Mouse (Mus musculus): ENCODE data around the gene Rmdn3. TPM values are rescaled to one million over a fixed set of nuclear protein-coding genes. Genes with fewer than 3 reads are reported as not detected.
A peak's percentile ranks its signal among the peaks of the same experiment; 100 is the strongest.

The Rmdn3 gene
- total and polyA plus RNA-seq, 3 experiments: 52.5 to 57.4 TPM; not detected in 1

GRCm38 (mm10) chr2:119165401-119165800 is 8.6 kb upstream of the Rmdn3 start:
- Histone ChIP-seq H3K36me3 (ENCODE audit: control insufficient read depth in 1 of 2, insufficient read depth in 2 of 2, low read length in 2 of 2) (peaks cover 0 to 13% of the 10 kb centered on the region in 2 experiments; a peak in 2 of 4 replicates), H3K9ac (ENCODE audit: control insufficient read depth, low read depth, low read length, poor library complexity, severe bottlenecking) (no peak overlapping the region), H3K27ac (ENCODE audit: control insufficient read depth, low read depth, low read length) (no peak overlapping the region), H3K27me3 (ENCODE audit: control insufficient read depth in 1 of 2, insufficient read depth in 2 of 2, low read length in 2 of 2) (no peaks in the 10 kb centered on the region), H3K4me3 (ENCODE audit: control insufficient read depth in 1 of 2, insufficient read depth in 1 of 2, low read depth in 2 of 2, low read length in 2 of 2) (no peak overlapping the region), H3K4me1 (ENCODE audit: control insufficient read depth in 1 of 2, insufficient read depth in 2 of 2, low read length in 2 of 2) (peaks cover 4 to 20% of the 10 kb centered on the region in 2 experiments), H3K9me3 (replicated peaks; ENCODE audit: insufficient read depth, low read length) (no peaks in the 10 kb centered on the region), H3K79me2 (ENCODE audit: control insufficient read depth, insufficient read depth, low read length, poor library complexity) (no peaks in the 10 kb centered on the region)
- peak; percentile 60 for DNase-seq (ENCODE audit: low read depth, low spot score)
- TF ChIP-seq MAX (IDR thresholded peaks at IDR 0.05; ENCODE audit: low read length) (no peak), SMC3 (IDR thresholded peaks at IDR 0.05; ENCODE audit: low read depth, low read length) (peak; percentile 40), BHLHE40 (IDR thresholded peaks at IDR 0.05; ENCODE audit: borderline replicate concordance, low read depth, low read length) (no peak), ZC3H11A (IDR thresholded peaks at IDR 0.05; ENCODE audit: low read depth, low read length) (no peak; the same call in 1 of the 2 replicates), USF2 (IDR thresholded peaks at IDR 0.05; ENCODE audit: borderline replicate concordance in 1 of 2, insufficient read depth in 1 of 2, low read depth in 1 of 2, low read length in 2 of 2) (no peak), CTCF (IDR thresholded peaks at IDR 0.05 in 2 of 3, conservative IDR thresholded peaks at IDR 0.05 in 1 of 3; ENCODE audit: control insufficient read depth in 1 of 3, insufficient read depth in 1 of 3, low read depth in 2 of 3, low read length in 3 of 3, poor library complexity in 1 of 3, severe bottlenecking in 1 of 3) (peak; percentile 32 to 46 (median 43)), RAD21 (IDR thresholded peaks at IDR 0.05; ENCODE audit: low read depth, low read length) (peak; percentile 26), MXI1 (IDR thresholded peaks at IDR 0.05; ENCODE audit: low read depth, low read length) (no peak), NRF1 (IDR thresholded peaks at IDR 0.05; ENCODE audit: insufficient read depth, low read depth, low read length, poor library complexity, severe bottlenecking) (no peak), POLR2AphosphoS5 (IDR thresholded peaks at IDR 0.05; ENCODE audit: borderline replicate concordance, low read depth, low read length) (no peak), TCF12 (IDR thresholded peaks at IDR 0.05; ENCODE audit: low read depth, low read length) (no peak), KAT2A (conservative IDR thresholded peaks at IDR 0.05; ENCODE audit: low read depth, low read length) (no peak)

GRCm38 (mm10) chr2:119163999-119164398 is 7.2 kb upstream of the Rmdn3 start:
- Histone ChIP-seq H3K79me2 (ENCODE audit: control insufficient read depth, insufficient read depth, low read length, poor library complexity) (no peaks in the 10 kb centered on the region), H3K27ac (ENCODE audit: control insufficient read depth, low read depth, low read length) (no peak overlapping the region), H3K9ac (ENCODE audit: control insufficient read depth, low read depth, low read length, poor library complexity, severe bottlenecking) (no peak overlapping the region), H3K27me3 (ENCODE audit: control insufficient read depth in 1 of 2, insufficient read depth in 2 of 2, low read length in 2 of 2) (no peaks in the 10 kb centered on the region), H3K9me3 (replicated peaks; ENCODE audit: insufficient read depth, low read length) (no peaks in the 10 kb centered on the region), H3K4me3 (ENCODE audit: control insufficient read depth in 1 of 2, insufficient read depth in 1 of 2, low read depth in 2 of 2, low read length in 2 of 2) (no peak overlapping the region), H3K4me1 (ENCODE audit: control insufficient read depth in 1 of 2, insufficient read depth in 2 of 2, low read length in 2 of 2) (peaks cover 4 to 13% of the 10 kb centered on the region in 2 experiments), H3K36me3 (ENCODE audit: control insufficient read depth in 1 of 2, insufficient read depth in 2 of 2, low read length in 2 of 2) (peaks cover 0 to 10% of the 10 kb centered on the region in 2 experiments; a peak in 2 of 4 replicates)
- no peak for DNase-seq (ENCODE audit: low read depth, low spot score)
- TF ChIP-seq E2F4 (IDR thresholded peaks at IDR 0.05; ENCODE audit: borderline replicate concordance, low read depth, low read length) (no peak), ZNF384 (IDR thresholded peaks at IDR 0.05; ENCODE audit: low read depth, low read length) (no peak), USF1 (IDR thresholded peaks at IDR 0.05; ENCODE audit: low read depth, low read length) (no peak), RCOR1 (IDR thresholded peaks at IDR 0.05; ENCODE audit: low read depth, low read length) (no peak), SMC3 (IDR thresholded peaks at IDR 0.05; ENCODE audit: low read depth, low read length) (no peak), KAT2A (conservative IDR thresholded peaks at IDR 0.05; ENCODE audit: low read depth, low read length) (no peak), ZMIZ1 (IDR thresholded peaks at IDR 0.05; ENCODE audit: low read depth, low read length) (no peak), CTCF (IDR thresholded peaks at IDR 0.05 in 2 of 3, conservative IDR thresholded peaks at IDR 0.05 in 1 of 3; ENCODE audit: control insufficient read depth in 1 of 3, insufficient read depth in 1 of 3, low read depth in 2 of 3, low read length in 3 of 3, poor library complexity in 1 of 3, severe bottlenecking in 1 of 3) (no peak), NRF1 (IDR thresholded peaks at IDR 0.05; ENCODE audit: insufficient read depth, low read depth, low read length, poor library complexity, severe bottlenecking) (no peak), TBP (IDR thresholded peaks at IDR 0.05; ENCODE audit: low read depth, low read length) (no peak), POLR2AphosphoS2 (IDR thresholded peaks at IDR 0.05; ENCODE audit: low read length) (no peak), ETS1 (IDR thresholded peaks at IDR 0.05; ENCODE audit: low read depth, low read length) (no peak), BHLHE40 (IDR thresholded peaks at IDR 0.05; ENCODE audit: borderline replicate concordance, low read depth, low read length) (no peak), MEF2A (IDR thresholded peaks at IDR 0.05; ENCODE audit: extremely low read depth, insufficient replicate concordance, low read depth, low read length, poor library complexity, severe bottlenecking) (no peak), TCF12 (IDR thresholded peaks at IDR 0.05; ENCODE audit: low read depth, low read length) (no peak), POLR2AphosphoS5 (IDR thresholded peaks at IDR 0.05; ENCODE audit: borderline replicate concordance, low read depth, low read length) (no peak), MAFK (IDR thresholded peaks at IDR 0.05; ENCODE audit: borderline replicate concordance, low read depth, low read length) (no peak), CHD1 (IDR thresholded peaks at IDR 0.05; ENCODE audit: low read depth, low read length) (no peak)

Measured in MEL (cell line).